Mouse (Mus musculus) neural tube, embryonic 10.5 days (tissue): ENCODE results near the gene Hoxc6.

Experiments
- DNase-seq: peaks from one replicate; pipeline ENCODE4 v3.0.0-alpha.2; 2017; ENCODE audit warnings: low spot score; ENCODE audit errors: extremely low spot score

Hoxc6 gene

GRCm38 (mm10) chr15:103037579-103037978, 39.5 kb downstream of the Hoxc6 start:
- no peak for DNase-seq

GRCm38 (mm10) chr15:103038701-103039480, 40.8 kb downstream of the Hoxc6 start:
- DNase-seq = peak; percentile 70

GRCm38 (mm10) chr15:103039609-103040008, 41.6 kb downstream of the Hoxc6 start:
- peak; percentile 54 for DNase-seq

GRCm38 (mm10) chr15:103040601-103041000, 42.5 kb downstream of the Hoxc6 start:
- DNase-seq = no peak

GRCm38 (mm10) chr15:103041613-103042012, 43.6 kb downstream of the Hoxc6 start:
- DNase-seq = no peak

GRCm38 (mm10) chr15:103042209-103042608, 44.2 kb downstream of the Hoxc6 start:
- no peak for DNase-seq

GRCm38 (mm10) chr15:103051670-103052069, 53.6 kb downstream of the Hoxc6 start:
- no peak for DNase-seq

GRCm38 (mm10) chr15:103053210-103053609, 55.2 kb downstream of the Hoxc6 start:
- DNase-seq = no peak

- no peak for DNase-seq
These were observed 58.3 kb downstream of the Hoxc6 start for GRCm38 (mm10) chr15:103056396-103056795.

GRCm38 (mm10) chr15:103058715-103059114, 60.7 kb downstream of the Hoxc6 start:
- peak; percentile 67 for DNase-seq

- peak; percentile 57 for DNase-seq
These were observed 61.4 kb downstream of the Hoxc6 start for GRCm38 (mm10) chr15:103059393-103059992.

GRCm38 (mm10) chr15:103060021-103060340, 61.9 kb downstream of the Hoxc6 start:
- no peak for DNase-seq

GRCm38 (mm10) chr15:103060341-103061130, 62.5 kb downstream of the Hoxc6 start:
- peak; percentile 84 for DNase-seq

GRCm38 (mm10) chr15:103061131-103061825, 63.2 kb downstream of the Hoxc6 start:
- peak; percentile 86 for DNase-seq
